Mouse (Mus musculus) CH12.LX (cell line): ENCODE data around the gene Gtf2h4.

ENCODE experiments used
- MXI1 ChIP-seq: IDR thresholded peaks from 2 replicates; pipeline ENCODE4 v1.6.1; 2011; ENCODE audit warnings: mild to moderate bottlenecking, low read depth, low read length, improper control_type of control experiment
- SMC3 ChIP-seq: IDR thresholded peaks from 2 replicates; pipeline ENCODE4 v1.6.1; 2011; ENCODE audit warnings: low read depth, low read length, improper control_type of control experiment

DNA sequence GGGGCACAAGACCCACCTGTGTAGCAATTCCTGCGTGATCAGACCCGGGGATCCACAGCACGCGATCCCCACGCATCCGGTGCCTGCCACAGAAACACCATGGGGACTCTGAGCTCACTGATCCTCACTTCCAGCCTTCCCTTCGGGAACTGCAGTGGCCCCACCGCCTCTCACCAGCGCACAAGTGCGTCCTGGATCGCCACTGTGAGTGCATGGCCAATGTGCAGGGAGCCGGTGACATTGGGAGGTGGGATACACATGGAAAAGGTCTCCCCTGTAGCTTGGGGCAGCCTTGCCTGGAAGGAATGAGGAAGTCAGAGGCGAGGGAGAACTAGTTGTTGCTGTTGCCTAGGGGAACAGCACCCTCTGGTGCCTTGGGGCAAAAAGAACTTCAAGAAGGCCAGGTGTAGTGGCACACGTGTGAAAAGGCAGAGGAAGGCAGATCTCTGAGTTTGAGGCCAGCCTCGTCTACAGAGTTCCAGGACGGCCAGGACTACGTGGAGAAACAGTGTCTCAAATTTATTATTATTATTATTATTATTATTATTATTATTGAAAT lies 7.5 kb downstream of the Gtf2h4 start:
- TF ChIP-seq MXI1 (peak; percentile 65; the same call in 1 of the 2 replicates), SMC3 (peak; percentile 64)
